Mouse (Mus musculus) left cerebral cortex, postnatal 25 days (tissue): ENCODE data around the gene Irf4. TPM values are rescaled to one million over a fixed set of nuclear protein-coding genes. Genes with fewer than 3 reads are reported as not detected.

Experiments
- DNase-seq, 2 experiments: peaks; one replicate each; pipeline ENCODE4 v3.0.0; 2022; ENCODE audit warnings: low spot score in 2 of 2, mixed read lengths in 1 of 2
- intact Hi-C: fragments of 180-260 bp; cut with DNase I; formaldehyde crosslinking; loops from one replicate; pipeline ENCODE4 v1.15.1; 2025
- total RNA-seq, 2 experiments: library from RNA; stranded (reverse); gene quantifications; 2 replicates each; pipeline ENCODE4 v1.2.3; 2021

The Irf4 gene
- total RNA-seq, 2 experiments from 2014 or later: 0.11 to 0.28 TPM

- no peak for DNase-seq
- intact Hi-C loops: no loop called here
Observed at GRCm38 (mm10) chr13:30736721-30737120, 12.3 kb upstream of the Irf4 start.

- intact Hi-C loops: no loop called here
- no peak for DNase-seq
Observed at GRCm38 (mm10) chr13:30737257-30737656, 11.8 kb upstream of the Irf4 start.

GRCm38 (mm10) chr13:30738310-30738840, 10.7 kb upstream of the Irf4 start:
- no peak for DNase-seq
- intact Hi-C loops: no loop called here

- intact Hi-C loops: no loop called here
- DNase-seq: no peak
Observed at GRCm38 (mm10) chr13:30741172-30741571, 7.9 kb upstream of the Irf4 start.

GRCm38 (mm10) chr13:30742411-30742970, 6.5 kb upstream of the Irf4 start:
- intact Hi-C loops: no loop called here
- DNase-seq: no peak

- intact Hi-C loops: no loop called here
- DNase-seq: no peak
Observed at GRCm38 (mm10) chr13:30745121-30745520, 3.9 kb upstream of the Irf4 start.

GRCm38 (mm10) chr13:30747068-30747467, 2.0 kb upstream of the Irf4 start:
- intact Hi-C loops: no loop called here
- DNase-seq: no peak

- intact Hi-C loops: no loop called here
- DNase-seq: no peak
Observed at GRCm38 (mm10) chr13:30747504-30747903, 1.5 kb upstream of the Irf4 start.

- no peak for DNase-seq
- intact Hi-C loops: no loop called here
Observed at GRCm38 (mm10) chr13:30748321-30748720, 705 bp upstream of the Irf4 start.

- DNase-seq: no peak
- intact Hi-C loops: no loop called here
Observed at GRCm38 (mm10) chr13:30749557-30750141, 623 bp downstream of the Irf4 start.

GRCm38 (mm10) chr13:30750461-30751303, 1.7 kb downstream of the Irf4 start:
- intact Hi-C loops: no loop called here
- peak in 1 of 2 experiments; percentile 6 for DNase-seq

GRCm38 (mm10) chr13:30751304-30751580, 2.2 kb downstream of the Irf4 start:
- no peak for DNase-seq
- intact Hi-C loops: no loop called here

GRCm38 (mm10) chr13:30752581-30753187, 3.7 kb downstream of the Irf4 start:
- intact Hi-C loops: no loop called here
- no peak for DNase-seq

GRCm38 (mm10) chr13:30753441-30753840, 4.4 kb downstream of the Irf4 start:
- intact Hi-C loops: no loop called here
- no peak for DNase-seq

GRCm38 (mm10) chr13:30754066-30754465, 5.0 kb downstream of the Irf4 start:
- no peak for DNase-seq
- intact Hi-C loops: no loop called here

- intact Hi-C loops: no loop called here
- no peak for DNase-seq
Observed at GRCm38 (mm10) chr13:30754825-30755476, 5.9 kb downstream of the Irf4 start.

GRCm38 (mm10) chr13:30755577-30755976, 6.6 kb downstream of the Irf4 start:
- DNase-seq: no peak
- intact Hi-C loops: no loop called here

GRCm38 (mm10) chr13:30755998-30756639, 7.1 kb downstream of the Irf4 start:
- intact Hi-C loops: no loop called here
- DNase-seq: no peak

GRCm38 (mm10) chr13:30757264-30757900, 8.4 kb downstream of the Irf4 start:
- DNase-seq: no peak
- intact Hi-C loops: no loop called here
